Mouse (Mus musculus): ENCODE results near the gene Tmem95. TPM values are rescaled to one million over a fixed set of nuclear protein-coding genes. Genes with fewer than 3 reads are reported as not detected.

Tmem95 gene
- polyA plus RNA-seq, 1 experiment from 2014 or later: not detected

Small RNA genes lying within 50 kb of the gene (microRNA-seq; reads per million reads assigned to microRNA genes)
- not detected for gene Mir6924

Other genes starting within 250 kb of the Tmem95 start
- gene Fxr2, start 245.0 kb downstream of the Tmem95 start, polyA plus RNA-seq (2016; fragmentation: Nextera tagmentation; extraction: Ambion mirVana): 56.0 and 63.9 TPM in 2 replicates
- 0.68 TPM in 1 of 2 replicates, not detected in the other for gene Sox15, start 222.7 kb downstream of the Tmem95 start, polyA plus RNA-seq (2016; fragmentation: Nextera tagmentation; extraction: Ambion mirVana)
- gene Mpdu1, start 215.4 kb downstream of the Tmem95 start, polyA plus RNA-seq (2016; fragmentation: Nextera tagmentation; extraction: Ambion mirVana): 62.6 and 64.3 TPM in 2 replicates
- gene Cd68, start 211.9 kb downstream of the Tmem95 start, polyA plus RNA-seq (2016; fragmentation: Nextera tagmentation; extraction: Ambion mirVana): 5.9 and 8.0 TPM in 2 replicates
- gene Eif4a1, start 205.6 kb downstream of the Tmem95 start, polyA plus RNA-seq (2016; fragmentation: Nextera tagmentation; extraction: Ambion mirVana): 569 and 701 TPM in 2 replicates
- gene Senp3, start 195.9 kb downstream of the Tmem95 start, polyA plus RNA-seq (2016; fragmentation: Nextera tagmentation; extraction: Ambion mirVana): 132 and 140 TPM in 2 replicates
- 0.58 and 1.0 TPM in 2 replicates for gene Tnfsf13, start 192.2 kb downstream of the Tmem95 start, polyA plus RNA-seq (2016; fragmentation: Nextera tagmentation; extraction: Ambion mirVana)
- 2.2 and 3.7 TPM in 2 replicates for gene Tnfsf12, start 182.2 kb downstream of the Tmem95 start, polyA plus RNA-seq (2016; fragmentation: Nextera tagmentation; extraction: Ambion mirVana)
- gene Tnfsfm13, start 181.9 kb downstream of the Tmem95 start, polyA plus RNA-seq (2016; fragmentation: Nextera tagmentation; extraction: Ambion mirVana): 1.7 TPM in 2 replicates
- gene Polr2a, start 119.4 kb downstream of the Tmem95 start, polyA plus RNA-seq (2016; fragmentation: Nextera tagmentation; extraction: Ambion mirVana): 27.2 and 38.1 TPM in 2 replicates
- 0.13 and 0.18 TPM in 2 replicates for gene Slc35g3, start 116.0 kb downstream of the Tmem95 start, polyA plus RNA-seq (2016; fragmentation: Nextera tagmentation; extraction: Ambion mirVana)
- 1.9 and 2.4 TPM in 2 replicates for gene Zbtb4, start 112.1 kb downstream of the Tmem95 start, polyA plus RNA-seq (2016; fragmentation: Nextera tagmentation; extraction: Ambion mirVana)
- gene Chrnb1, start 82.1 kb downstream of the Tmem95 start, polyA plus RNA-seq (2016; fragmentation: Nextera tagmentation; extraction: Ambion mirVana): 15.4 and 17.1 TPM in 2 replicates
- 1.2 and 1.5 TPM in 2 replicates for gene Fgf11, start 76.2 kb downstream of the Tmem95 start, polyA plus RNA-seq (2016; fragmentation: Nextera tagmentation; extraction: Ambion mirVana)
- gene Tmem102, start 72.4 kb downstream of the Tmem95 start, polyA plus RNA-seq (2016; fragmentation: Nextera tagmentation; extraction: Ambion mirVana): 1.6 and 1.8 TPM in 2 replicates
- not detected in 2 replicates for gene Gm39566, start 62.7 kb downstream of the Tmem95 start, polyA plus RNA-seq (2016; fragmentation: Nextera tagmentation; extraction: Ambion mirVana)
- not detected in 2 replicates for gene Spem2, start 59.6 kb downstream of the Tmem95 start, polyA plus RNA-seq (2016; fragmentation: Nextera tagmentation; extraction: Ambion mirVana)
- gene Spem1, start 55.8 kb downstream of the Tmem95 start, polyA plus RNA-seq (2016; fragmentation: Nextera tagmentation; extraction: Ambion mirVana): 0.20 TPM in 1 of 2 replicates, not detected in the other
- 8.4 and 9.1 TPM in 2 replicates for gene Nlgn2, start 40.2 kb downstream of the Tmem95 start, polyA plus RNA-seq (2016; fragmentation: Nextera tagmentation; extraction: Ambion mirVana)
- gene Tmem256, start 39.5 kb downstream of the Tmem95 start, polyA plus RNA-seq (2016; fragmentation: Nextera tagmentation; extraction: Ambion mirVana): 346 and 353 TPM in 2 replicates
- 111 and 120 TPM in 2 replicates for gene Plscr3, start 31.6 kb downstream of the Tmem95 start, polyA plus RNA-seq (2016; fragmentation: Nextera tagmentation; extraction: Ambion mirVana)
- gene Tnk1, start 19.3 kb downstream of the Tmem95 start, polyA plus RNA-seq (2016; fragmentation: Nextera tagmentation; extraction: Ambion mirVana): 1.6 and 2.3 TPM in 2 replicates
- 3.7 and 4.4 TPM in 2 replicates for gene Kctd11, start 3.4 kb upstream of the Tmem95 start, polyA plus RNA-seq (2016; fragmentation: Nextera tagmentation; extraction: Ambion mirVana)
- gene Acap1, start 17.5 kb upstream of the Tmem95 start, polyA plus RNA-seq (2016; fragmentation: Nextera tagmentation; extraction: Ambion mirVana): 0.90 and 1.5 TPM in 2 replicates
- gene 2810408A11Rik, start 23.0 kb upstream of the Tmem95 start, polyA plus RNA-seq (2016; fragmentation: Nextera tagmentation; extraction: Ambion mirVana): 30.4 and 32.8 TPM in 2 replicates
- gene Neurl4, start 23.1 kb upstream of the Tmem95 start, polyA plus RNA-seq (2016; fragmentation: Nextera tagmentation; extraction: Ambion mirVana): 10.9 and 12.7 TPM in 2 replicates
- 92.0 and 93.5 TPM in 2 replicates for gene Gps2, start 35.9 kb upstream of the Tmem95 start, polyA plus RNA-seq (2016; fragmentation: Nextera tagmentation; extraction: Ambion mirVana)
- 1,762 and 1,851 TPM in 2 replicates for gene Eif5a, start 43.9 kb upstream of the Tmem95 start, polyA plus RNA-seq (2016; fragmentation: Nextera tagmentation; extraction: Ambion mirVana)
- gene Ybx2, start 57.8 kb upstream of the Tmem95 start, polyA plus RNA-seq (2016; fragmentation: Nextera tagmentation; extraction: Ambion mirVana): 14.0 and 15.5 TPM in 2 replicates
- 34.1 and 35.7 TPM in 2 replicates for gene Slc2a4, start 70.2 kb upstream of the Tmem95 start, polyA plus RNA-seq (2016; fragmentation: Nextera tagmentation; extraction: Ambion mirVana)
- gene Cldn7, start 86.8 kb upstream of the Tmem95 start, polyA plus RNA-seq (2016; fragmentation: Nextera tagmentation; extraction: Ambion mirVana): 15.7 and 18.1 TPM in 2 replicates
- gene Ctdnep1, start 103.1 kb upstream of the Tmem95 start, polyA plus RNA-seq (2016; fragmentation: Nextera tagmentation; extraction: Ambion mirVana): 24.5 and 27.8 TPM in 2 replicates
- gene Elp5, start 104.5 kb upstream of the Tmem95 start, polyA plus RNA-seq (2016; fragmentation: Nextera tagmentation; extraction: Ambion mirVana): 124 and 126 TPM in 2 replicates
- gene Gabarap, start 113.1 kb upstream of the Tmem95 start, polyA plus RNA-seq (2016; fragmentation: Nextera tagmentation; extraction: Ambion mirVana): 398 and 426 TPM in 2 replicates
- gene Phf23, start 117.8 kb upstream of the Tmem95 start, polyA plus RNA-seq (2016; fragmentation: Nextera tagmentation; extraction: Ambion mirVana): 102 and 108 TPM in 2 replicates
- 69.4 and 69.5 TPM in 2 replicates for gene Dvl2, start 122.6 kb upstream of the Tmem95 start, polyA plus RNA-seq (2016; fragmentation: Nextera tagmentation; extraction: Ambion mirVana)
- 65.9 and 67.1 TPM in 2 replicates for gene Acadvl, start 137.4 kb upstream of the Tmem95 start, polyA plus RNA-seq (2016; fragmentation: Nextera tagmentation; extraction: Ambion mirVana)
- 10.6 and 13.6 TPM in 2 replicates for gene Dlg4, start 138.9 kb upstream of the Tmem95 start, polyA plus RNA-seq (2016; fragmentation: Nextera tagmentation; extraction: Ambion mirVana)
- gene Asgr1, start 176.1 kb upstream of the Tmem95 start, polyA plus RNA-seq (2016; fragmentation: Nextera tagmentation; extraction: Ambion mirVana): 1.5 and 2.3 TPM in 2 replicates
- gene Asgr2, start 214.6 kb upstream of the Tmem95 start, polyA plus RNA-seq (2016; fragmentation: Nextera tagmentation; extraction: Ambion mirVana): 0.22 TPM in 1 of 2 replicates, not detected in the other